Mouse (Mus musculus) heart, adult 11 months (tissue): ENCODE measurements around the gene Zfp787.
"Not testable (repeated sequence)": the region's sequence is repeated elsewhere in the genome, so short reads cannot be mapped to it uniquely, and the experiment has no call there.

Experiments used
- DNase-seq: peaks from one replicate; pipeline ENCODE4 v3.0.0; 2022

Zfp787 gene

DNA sequence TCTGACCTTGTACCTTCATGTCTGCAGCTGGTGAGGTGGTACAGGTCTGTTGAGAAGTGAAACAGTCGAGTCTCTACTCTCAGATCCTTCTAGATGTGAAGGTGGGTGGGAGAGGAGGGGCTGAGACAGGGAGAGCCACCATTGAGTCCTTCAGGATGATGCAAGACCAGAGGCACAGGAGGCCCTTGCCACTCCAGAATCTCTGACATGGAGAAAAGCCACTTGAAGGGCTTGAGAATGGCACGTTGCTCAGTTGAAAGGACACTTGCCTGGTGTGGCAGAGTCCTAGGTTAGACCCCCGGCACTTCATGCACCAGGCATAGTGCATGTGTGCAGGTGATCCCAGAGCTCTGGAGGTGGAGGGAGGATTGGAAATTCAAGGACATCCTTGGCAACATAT, 5.7 kb upstream of the Zfp787 start:
- no peak for DNase-seq

DNA sequence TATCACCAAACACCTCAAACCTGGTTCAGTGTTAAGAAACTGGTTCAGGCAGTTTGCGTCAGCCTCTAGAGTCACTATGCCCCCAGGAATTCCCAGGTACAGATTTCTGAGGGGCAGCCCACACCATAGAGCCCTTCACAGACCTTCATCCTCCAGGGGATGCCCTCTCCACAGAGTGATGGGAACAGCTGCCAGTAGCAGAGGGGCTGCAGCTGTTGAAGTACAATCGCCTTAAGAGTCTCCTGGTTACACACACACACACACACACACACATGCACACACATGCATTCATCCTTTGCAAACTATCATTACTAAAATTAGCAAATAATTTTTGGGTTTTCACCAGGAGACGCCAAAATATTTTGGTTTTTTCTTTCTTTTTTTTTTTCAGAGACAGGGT, 3.8 kb upstream of the Zfp787 start:
- peak; percentile 57 for DNase-seq

DNA sequence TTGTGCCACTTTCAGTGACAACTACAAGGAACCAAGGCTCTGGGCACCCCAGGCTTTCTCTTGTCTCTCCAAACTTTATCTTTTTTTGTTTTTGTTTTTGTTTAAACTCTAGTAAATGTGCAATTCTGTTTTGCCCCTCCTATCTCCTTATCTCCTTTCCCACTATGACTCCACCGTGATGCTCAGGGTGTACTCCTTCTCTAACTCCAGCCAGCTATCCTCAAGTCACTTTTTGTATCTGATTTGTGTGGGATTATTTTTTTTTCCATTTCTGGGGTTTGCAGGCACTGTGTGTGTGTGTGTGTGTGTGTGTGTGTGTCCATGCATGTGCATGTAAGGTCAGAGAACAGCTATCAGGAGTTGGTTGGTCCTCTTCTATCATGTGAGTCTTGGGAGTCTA, 1.7 kb upstream of the Zfp787 start:
- DNase-seq: no peak

DNA sequence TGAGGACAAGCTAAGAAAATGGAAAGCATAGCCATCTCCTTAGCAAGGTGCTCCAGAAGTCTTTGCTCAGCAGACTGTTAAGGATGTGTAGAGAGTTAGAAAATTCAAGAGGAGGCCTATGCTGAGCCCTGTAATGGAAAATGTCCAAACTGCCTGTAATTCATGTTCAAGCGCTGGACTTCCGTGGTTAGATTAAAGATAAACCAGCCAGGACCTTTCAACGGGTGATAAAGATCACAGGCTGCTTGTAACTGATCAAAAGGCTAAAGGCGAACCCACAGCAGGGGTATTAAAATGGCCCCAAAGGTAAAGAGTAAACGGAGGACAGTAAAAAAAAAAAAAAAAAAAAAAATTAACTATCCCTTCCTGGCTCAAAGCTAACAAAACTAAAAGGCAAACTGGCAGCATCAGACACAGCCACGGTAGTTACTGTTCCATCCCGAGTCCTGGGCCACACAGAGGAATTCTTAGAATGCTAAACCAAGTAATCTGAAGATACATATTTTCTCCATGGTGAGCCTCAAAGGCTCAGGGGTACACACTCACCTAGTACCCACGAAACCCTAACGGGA, 1.2 kb upstream of the Zfp787 start:
- DNase-seq: no peak

DNA sequence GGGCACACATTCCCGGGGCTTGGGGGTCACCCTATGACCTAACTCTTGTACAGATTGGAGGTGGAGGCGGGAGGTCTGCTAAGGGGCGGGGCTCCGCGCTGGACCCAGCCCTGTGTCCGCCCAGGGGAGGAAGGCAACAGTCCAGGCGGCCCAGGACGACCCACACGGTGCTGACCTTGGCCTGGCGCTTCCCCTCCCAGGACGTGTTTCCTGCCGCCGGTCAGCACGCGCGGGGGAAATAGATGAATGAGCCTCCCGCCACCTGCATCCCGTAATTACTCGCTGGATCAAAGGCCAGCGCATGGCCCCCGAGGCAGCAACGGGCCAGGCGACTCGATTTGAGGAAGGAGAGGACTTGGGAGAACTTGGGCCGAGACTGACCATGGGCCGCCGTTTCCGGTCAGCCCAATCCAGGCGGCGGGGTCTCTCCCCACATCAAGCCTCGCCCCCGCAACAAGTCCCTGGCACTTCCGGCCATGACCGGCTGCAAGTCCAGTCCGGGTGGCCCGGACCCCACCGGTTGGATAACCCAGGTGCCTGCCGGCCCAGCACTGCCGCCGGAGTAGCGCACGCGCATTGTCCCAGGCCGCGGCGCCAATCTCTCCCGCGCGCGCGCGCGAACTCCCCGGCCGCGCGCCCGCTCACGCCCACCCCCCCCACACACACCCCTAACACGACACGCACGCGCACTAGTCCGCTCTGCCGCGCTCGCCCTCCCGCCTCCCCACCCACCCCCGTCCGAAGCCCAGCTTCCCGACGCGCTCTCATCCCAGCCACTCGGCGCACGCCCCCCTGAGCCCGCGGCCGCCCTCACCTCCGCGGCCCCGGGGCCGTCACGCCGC, 545 bp downstream of the Zfp787 start:
- peak; percentile 99 for DNase-seq

DNA sequence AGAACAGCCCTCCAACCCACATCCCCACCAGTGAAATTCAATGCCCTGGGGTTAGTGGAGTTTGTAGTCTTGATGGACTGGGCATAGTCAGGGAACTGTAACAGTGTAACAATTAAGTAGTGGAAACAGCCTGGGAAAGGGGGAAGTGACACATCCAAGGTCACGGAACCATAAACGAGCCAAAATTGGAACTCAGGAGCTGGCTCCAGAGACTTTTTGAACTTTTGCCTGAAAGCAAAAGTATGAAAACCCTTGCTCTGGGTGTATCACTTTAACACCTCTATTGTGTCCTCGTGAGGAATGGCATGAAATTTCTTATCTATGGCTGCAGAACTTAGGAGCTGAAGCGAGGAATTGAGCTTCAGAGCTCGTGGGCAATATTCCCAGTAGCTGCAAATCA, 1.6 kb downstream of the Zfp787 start:
- DNase-seq: no peak

DNA sequence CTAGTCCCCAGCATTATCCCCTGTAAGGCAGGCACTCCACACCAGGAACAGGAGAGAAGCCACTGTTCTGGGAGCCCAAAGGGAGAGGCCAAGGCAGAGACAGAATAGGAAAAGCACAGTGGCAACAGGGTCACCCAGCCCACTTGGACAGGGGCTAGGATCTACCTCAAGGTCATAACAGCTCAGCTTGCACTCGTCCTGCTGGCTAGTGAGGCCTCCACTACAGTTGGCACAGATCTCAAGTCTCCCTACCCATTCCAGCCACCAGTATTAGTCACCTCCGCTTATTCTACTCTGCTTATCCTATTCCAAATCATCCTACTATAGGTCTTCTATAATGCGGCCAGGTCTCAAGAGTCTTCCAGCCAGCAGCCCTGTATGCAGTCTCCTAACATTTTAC, 2.7 kb downstream of the Zfp787 start:
- DNase-seq: no peak

DNA sequence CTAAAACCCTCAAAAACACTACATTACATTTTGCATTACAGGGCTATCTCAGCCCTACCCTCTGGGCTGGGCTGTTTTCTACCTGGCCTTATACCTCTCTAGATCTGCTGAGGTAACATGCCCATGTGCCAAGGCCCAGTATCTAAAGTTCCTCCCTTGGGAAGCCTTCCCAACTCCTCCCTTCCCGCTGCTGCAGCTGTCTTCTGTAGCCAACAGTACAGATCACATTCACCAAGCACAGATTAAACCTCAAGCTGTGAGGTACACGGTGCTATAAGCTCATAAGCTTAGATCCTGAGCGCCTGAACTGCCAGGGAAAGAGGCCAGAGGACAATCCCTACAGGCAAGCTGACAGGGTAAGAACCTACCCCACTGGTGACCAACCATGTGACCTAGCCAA, 3.8 kb downstream of the Zfp787 start:
- peak; percentile 93 for DNase-seq

DNA sequence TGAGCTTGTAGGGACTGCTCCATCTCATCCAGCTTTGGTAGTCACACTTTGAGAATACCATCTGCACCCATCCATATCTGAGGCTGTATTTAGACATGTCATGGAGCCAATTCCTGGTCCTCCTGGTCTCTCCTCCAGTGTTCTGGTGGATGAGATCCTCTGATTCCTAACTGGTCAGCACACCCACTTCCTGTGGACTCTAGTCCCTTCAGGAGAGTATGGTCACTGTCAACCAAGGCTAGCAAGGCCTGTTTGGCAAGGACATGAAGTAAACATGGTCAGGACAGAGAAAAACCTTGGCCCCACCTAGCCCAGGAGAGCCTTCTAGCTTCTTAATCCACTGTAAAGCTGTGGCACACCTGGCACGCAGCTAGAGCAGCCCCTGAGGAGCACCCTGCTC, 4.5 kb downstream of the Zfp787 start:
- DNase-seq: no peak

DNA sequence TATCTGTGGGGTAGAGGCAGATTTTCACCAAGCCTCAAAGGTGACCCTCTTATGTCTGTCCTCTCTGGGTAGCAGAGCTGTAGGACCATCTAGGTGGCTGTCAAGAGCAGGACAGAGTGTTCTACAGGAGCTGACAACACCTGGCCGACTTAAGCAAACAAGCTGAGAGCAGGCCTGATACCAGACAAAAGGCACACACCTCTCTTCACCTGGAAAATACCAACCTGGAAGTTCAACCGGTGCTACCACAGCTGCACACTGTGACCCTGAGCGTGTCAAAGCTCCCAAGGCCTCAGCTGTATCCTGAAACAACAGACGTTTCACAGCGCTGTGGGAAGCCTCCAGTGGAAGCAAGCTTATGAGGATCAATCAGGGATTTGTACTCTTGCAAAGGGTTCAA, 8.1 kb downstream of the Zfp787 start:
- DNase-seq: no peak

DNA sequence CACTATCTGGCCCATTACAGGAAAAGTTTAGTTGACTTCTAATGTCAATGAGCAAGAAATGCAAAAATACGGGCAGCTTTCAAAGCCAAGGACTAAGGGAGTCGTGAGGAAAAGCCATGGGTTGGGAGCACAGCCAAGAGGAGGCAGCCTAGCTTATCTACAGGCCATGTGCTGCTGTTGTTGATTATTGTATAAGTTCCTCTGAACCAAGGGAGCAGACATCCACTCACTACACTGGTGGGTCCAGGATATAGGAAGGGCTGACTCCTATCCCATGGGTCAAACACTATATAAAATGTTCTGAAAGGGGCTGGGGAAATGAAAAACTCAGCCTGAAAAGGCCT, 8.8 kb downstream of the Zfp787 start:
- peak; percentile 92 for DNase-seq

DNA sequence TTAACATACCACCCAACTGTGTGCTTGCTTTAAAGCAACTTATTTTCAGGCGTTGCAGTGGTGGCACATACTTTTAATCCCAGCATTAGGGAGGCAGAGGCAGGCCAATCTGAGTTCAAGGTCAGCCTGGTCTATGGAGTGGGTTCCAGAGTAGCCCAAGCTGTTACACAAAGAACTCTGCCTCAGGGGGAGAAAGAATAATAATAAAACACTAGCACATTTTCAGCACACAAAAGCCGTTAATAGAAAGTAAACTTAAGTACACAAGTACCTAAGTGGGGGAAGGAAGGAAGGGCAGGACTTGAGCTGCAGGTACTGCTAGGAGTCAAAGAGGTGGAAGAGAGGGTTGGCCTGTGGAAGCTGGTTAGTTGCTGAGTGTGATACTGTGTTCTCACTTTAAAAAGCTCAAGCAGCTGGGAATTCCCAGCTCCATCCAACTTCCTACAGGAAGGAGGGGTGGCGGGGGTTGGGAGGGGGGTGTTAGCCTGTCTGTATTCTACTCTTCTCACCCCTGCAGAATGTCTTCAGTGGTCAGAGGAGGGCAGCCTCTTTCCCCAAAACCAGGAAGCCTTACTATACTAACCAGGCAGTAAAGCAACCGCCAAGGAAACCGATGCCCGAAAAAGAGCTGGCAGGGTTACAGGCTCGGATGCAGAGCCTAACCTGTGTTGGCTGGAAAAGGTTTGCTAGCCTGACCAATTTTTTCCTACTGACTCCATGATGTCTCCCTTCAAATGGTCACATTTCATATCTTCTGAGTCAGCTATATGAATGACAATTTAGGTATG, 9.4 kb downstream of the Zfp787 start:
- peak; percentile 91 for DNase-seq

DNA sequence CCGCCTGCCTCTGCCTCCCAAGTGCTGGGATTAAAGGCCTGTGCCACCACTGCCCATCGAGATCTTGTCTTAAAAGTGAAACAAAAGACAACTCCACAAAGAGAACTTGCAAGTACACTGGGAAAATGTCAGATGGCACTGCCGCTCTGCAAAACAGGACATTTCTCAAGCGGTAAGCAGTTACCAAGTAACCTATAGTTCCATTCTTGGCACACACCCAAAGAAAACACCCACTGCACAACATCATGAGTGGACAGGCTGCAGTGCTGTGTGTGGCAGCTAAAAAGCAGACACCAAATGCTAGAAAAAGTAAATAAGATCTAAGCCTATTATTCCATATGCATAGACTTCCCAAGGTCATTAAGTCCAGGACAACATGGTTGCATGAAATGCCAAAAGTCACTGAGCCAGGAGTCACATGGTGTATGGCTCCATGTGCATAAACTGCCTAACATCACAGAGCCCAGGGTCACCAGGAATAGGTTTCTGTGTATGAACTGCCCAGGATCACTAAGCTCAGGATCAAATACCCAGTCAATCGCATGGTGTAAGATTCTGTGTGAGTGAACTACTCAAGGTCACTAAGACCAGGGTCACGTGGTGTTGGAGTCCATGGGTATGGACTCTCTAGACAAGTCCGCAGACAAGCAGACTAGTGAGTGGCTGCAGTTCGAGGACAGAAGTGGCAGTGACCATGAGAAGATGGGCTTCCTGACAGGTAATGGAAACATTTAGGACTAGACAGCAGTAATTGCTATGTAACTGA, 10.2 kb downstream of the Zfp787 start:
- no peak for DNase-seq

DNA sequence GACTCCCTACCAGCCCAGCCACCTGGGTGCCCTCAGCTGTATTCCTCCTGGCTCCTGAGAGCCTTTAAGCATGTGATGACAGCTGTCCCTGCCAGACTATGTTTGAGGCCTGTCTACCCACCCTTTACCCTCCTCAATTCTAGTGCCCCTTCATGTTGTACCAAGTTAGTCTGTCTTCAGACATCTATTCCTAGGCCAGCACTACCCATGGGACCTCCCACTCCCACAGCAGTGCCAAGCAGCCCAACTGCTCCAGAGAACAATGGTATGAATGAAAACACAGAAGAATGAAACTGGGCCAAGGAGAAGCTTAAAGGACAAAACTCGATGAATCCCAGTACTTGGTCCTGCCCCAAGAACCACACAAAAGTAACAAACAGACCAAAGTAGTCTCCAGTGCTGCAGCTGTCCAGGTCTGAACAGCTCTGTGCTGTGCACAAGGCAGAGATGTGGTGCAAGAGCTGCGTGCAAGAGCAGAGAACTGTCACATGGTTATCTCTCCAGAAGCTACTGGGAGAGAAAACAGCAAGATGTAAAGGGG, 11.7 kb downstream of the Zfp787 start:
- DNase-seq: no peak

DNA sequence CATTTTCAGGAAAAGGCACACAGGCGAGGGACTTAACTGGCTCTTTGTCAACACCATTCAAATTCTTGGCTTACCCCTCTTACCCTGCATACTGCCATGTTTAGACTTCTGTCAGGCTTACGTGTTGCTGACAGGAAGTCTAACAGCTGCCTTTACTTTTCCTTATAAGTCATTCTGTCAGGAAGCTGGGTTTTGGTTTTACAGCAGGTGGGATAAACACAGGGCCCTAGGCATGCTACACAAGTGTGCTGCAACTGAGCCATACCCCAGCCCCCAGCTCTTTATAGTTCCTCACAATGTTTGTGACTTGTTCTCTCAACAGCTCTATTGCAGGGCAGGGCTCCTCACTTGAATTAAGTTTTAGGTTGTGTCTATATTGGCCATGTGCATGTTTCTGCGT, 16.5 kb downstream of the Zfp787 start:
- DNase-seq: no peak

DNA sequence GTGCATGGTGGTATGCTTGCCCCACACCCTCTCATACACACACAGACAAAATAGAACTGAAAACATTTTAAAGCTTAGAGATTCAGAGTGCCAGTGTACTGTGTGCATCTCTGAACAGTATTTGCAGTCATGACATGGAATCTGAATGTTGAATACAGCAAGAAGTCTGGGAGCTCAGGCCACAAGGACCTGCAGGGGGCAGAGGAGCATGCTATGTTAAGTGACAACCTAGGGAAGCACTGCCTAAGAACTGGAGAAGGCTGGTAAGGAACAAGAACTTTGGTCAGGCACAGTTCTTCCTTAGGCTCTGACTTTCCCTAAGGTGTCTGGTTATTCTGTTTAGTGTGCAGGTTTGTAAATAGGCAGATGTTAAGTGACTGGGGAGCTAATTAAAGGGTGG, 19.3 kb downstream of the Zfp787 start:
- DNase-seq: no peak

DNA sequence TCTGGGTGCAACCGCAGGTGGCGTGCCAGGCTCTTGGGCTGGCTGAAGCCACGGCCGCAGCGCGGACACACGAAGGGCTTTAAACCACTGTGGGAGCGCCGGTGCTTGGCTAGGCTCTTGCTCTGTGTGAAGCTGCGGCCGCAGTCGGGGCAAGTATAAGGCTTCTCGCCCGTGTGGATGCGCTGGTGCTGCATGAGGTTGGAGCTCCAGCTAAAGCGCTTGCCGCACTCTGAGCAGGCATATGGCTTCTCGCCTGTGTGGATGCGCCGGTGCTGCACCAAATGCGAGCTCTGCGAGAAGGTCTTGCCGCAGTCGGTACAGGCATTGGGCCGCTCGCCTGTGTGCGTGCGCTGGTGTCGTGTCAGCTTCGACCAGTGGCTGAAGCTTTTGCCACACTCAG, 23.2 kb downstream of the Zfp787 start:
- DNase-seq: no peak

DNA sequence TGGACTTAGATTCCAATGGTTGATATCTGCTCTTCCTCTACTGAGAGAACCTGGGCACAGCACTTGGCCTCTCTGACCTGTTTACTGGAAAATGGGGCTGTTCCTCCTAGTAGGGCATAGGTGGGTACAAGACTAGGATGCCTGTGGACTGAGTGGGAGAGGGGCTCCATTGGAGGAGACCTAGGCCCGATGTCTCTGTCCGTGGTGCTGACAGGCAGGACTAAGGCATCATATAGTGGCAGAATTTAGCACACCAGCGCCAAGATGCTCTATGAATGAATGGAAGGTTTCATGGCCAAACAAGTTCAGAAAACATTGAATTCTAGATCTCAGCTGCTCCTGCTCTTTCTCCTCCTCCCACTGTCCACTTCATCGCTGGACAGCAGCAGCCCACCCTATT, 25.5 kb downstream of the Zfp787 start:
- DNase-seq: no peak

DNA sequence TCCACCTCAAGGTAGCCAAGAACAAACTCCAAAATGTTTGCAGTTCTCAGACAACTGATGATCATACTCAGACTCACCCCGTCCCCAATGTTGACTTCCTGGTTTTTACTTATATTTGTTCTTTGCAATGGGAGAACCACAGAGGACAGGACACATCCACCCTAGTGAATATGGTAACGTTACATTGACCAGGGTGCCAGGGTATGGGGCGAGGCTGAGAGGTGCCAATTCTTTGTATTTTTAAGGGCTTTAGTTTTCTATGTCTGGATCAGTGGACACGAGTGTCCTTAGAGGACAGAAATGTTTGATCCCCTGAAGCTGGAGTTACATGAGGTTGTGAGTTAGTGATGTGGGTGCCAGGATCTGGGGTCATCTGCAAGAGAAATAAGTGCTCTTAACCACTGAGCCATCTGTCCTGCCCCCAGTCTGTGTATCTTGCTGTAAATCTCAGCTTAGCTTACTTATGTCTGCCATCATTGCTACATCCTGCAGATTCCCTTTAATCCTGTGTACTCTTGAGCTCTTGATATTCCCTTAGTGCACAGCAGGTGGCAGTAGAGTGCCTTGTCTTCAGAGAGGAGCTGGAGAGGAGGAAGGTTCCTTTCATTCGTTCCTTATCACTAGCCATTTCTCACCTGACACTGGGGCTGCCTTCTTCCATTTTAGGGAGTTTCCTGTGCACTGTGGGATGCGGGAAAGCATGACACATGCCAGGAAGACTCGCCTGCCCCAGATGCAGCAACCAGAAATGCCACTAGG, 28.9 kb downstream of the Zfp787 start:
- peak; percentile 94 for DNase-seq

DNA sequence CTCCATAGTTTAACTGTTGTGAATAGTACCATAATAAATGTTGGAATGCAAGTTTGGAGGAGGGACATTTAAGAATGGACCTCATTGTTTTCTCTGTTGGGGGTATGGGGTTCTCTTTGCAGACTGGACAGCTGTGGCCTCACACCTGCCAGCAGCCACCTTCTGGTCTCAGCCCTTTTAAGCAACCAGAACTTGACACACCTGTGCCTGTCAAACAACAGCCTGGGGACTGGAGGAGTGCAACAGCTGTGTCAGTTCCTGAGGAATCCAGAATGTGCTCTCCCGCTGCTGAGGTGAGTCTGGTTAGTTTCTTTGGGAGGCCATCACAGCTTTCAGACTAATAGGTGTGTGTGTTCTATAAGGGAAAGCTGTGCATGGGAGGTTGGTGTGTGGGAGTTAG, 34.7 kb downstream of the Zfp787 start:
- DNase-seq: not testable (repeated sequence)

DNA sequence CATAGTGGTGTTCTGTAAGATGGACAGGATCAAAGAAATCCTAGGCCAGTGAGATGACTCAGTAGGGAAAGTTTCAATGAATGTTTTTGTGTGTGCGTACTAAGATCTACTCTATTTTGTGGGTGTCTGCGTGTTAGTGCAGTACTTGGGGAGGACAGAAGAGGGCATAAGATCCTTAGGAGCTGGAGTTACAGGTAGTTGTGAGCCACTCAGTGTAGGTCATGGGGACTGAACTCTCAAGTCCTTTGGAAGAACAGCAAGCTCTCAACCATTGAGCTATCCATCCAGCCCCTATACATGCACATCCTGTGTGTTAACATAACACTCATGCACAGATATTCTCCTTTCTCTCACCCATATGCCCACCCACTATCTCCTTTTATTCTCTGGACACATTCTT, 35.7 kb downstream of the Zfp787 start:
- DNase-seq: peak; percentile 59

DNA sequence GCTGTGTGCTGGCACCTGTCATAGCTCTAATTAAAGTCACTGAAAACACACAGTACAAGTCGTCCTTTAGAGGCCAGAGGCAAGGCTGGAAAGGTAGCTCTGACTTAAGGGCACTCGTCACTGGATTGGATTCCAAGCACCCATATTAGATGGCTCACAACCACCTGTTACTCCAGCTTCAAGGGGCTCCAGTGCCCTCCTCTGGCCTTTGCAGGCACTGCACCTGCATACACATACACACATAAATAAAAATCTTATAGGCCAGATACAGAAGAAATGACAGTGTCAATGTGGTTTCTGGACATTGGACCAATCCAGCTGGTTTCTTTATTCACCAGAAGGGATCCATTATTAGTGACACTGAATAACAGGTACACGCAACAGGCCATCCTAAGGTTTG, 36.3 kb downstream of the Zfp787 start:
- no peak for DNase-seq
